Mouse (Mus musculus) kidney, postnatal 36 days (tissue): ENCODE measurements at regions not wholly inside any gene's neighbourhood (a gene's known extent, or its start where the extent isn't known, plus 50 kb on each side); places are given as distances from the start of the nearest gene placed in this dataset.
A peak's percentile ranks its signal among the peaks of the same experiment; 100 is the strongest.

ENCODE experiments used
- DNase-seq, 2 experiments: peaks; one replicate each; pipeline ENCODE4 v3.0.0; 2021 to 2022; ENCODE audit warnings: mixed read lengths in 2 of 2

DNA sequence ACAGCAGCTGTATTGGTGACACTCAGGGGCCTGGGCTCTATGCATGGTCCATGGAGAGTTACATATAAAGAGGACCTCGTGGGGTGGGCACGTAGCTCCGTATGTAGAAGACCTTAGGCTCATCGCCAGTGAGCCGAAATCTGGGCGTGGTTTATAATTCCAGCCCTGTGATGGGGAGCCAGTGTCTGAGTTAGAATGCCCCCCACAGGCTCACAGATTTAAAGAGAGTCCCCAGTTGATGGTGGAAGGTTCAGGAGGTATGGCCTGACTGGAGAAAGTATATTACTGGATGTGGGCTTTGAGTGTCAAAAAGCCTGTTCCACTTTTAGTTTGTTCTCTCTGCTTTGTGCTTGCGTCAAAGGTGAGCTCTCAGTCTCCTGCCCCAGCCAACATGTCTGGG lies 54.8 kb downstream of the 1700122O11Rik start:
- DNase-seq = no peak

DNA sequence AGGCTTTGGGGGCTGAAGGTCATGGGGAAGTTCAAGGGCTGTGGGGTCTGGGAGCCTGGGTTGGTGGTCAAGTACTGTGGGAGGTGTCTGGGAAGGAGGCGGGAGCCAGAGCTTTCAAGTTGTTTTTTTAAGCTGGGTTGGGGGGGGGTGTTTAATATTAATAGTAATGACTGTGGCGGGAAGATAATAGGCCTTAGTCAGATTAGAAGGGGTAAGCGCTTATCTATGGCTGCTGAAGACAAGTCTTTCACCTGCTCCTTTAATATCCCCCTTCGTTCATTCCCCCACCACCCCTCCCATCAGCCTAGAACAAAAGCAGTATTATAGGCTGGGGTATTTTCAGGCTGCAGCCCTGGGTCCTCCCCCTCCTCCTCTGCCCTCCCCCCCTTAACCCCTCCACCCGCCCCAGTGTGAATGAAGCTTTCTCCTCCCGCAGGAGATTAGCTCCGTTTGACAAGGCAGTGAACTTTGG lies 56.5 kb downstream of the 1700122O11Rik start:
- no peak for DNase-seq

DNA sequence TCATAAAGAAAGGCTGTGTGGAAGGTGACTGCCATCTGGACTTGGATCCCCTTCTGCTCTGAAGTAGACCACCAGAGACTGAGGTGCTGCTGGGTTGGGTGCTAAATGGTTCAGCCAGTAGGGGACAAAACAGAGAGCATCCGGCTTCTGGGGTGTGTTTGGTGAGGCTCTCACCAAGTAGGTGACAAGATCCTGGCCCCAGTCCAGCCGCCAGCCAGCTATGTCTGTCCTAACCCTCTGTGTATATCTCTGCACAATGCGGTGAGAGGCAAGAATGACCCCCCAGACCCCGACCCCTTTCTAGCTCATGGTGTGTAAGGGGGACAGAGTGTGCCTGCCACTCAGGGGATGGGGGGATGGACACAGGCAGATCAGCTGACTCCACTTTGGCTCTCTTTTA lies 54.8 kb upstream of the Foxp4 start:
- no peak for DNase-seq

DNA sequence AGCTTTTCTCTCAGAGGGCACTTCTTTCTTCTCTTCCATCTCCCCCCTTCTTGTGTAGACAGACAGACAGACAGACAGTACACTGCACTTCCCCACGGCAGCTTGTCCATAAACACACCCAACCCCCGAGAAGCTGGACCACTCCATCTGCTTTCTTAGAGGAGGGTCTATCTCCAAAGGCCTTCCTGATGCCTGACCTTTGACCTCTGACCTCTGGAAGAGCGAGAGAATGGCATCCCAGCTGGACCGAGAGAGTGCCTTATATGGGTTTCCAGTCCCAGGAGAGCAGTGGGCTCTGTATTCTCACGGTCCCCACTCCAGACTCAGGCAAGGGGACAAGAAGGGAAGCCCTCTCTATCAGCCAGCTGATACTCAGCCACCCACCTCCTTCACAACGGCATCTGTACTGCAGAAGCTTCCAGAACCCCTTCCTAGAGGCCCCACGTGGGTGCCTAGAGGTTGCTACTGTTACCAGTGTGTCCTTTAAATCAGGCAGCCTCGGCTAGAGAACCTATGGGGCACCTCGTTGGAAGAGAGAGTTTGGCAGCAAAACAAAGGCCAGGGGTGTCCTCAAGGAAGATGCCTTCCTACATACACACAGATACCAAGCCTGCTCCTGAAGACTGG lies 54.1 kb upstream of the Foxp4 start:
- no peak for DNase-seq

DNA sequence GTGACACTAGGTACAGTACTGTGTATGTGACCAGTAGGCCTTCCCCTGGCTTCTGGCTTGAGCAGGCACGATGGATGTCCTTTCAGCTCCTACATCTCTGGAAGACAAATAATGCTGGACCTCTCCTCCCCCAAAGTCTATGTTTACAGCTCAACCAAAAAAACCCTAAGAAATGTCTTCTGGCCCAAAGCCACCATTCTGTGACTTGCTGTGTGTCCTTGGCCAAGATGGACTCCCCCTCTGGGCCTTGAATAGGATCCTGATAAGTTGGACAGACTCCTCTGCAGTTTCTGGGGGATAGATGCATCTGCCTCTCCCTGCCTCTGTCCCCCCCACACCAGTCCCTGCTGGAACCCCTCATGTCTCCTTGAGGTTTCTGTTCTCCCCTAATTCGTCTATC lies 53.6 kb upstream of the Foxp4 start:
- no peak for DNase-seq

DNA sequence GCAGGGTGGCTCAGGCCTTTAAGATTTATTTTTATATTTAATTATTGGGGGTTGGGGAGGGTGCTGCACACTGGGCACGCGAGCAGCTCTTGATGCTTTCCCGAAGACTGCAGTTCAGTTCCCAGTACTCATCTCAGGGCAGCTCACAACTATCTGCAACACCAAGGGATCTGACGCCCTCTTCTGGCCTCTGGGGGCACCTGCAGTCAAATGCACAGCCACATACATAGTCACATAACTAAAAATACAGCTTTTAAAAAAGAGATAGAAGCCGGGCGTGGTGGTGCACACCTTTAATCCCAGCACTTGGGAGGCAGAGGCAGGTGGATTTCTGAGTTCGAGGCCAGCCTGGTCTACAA lies 52.5 kb upstream of the Foxp4 start:
- DNase-seq = no peak

DNA sequence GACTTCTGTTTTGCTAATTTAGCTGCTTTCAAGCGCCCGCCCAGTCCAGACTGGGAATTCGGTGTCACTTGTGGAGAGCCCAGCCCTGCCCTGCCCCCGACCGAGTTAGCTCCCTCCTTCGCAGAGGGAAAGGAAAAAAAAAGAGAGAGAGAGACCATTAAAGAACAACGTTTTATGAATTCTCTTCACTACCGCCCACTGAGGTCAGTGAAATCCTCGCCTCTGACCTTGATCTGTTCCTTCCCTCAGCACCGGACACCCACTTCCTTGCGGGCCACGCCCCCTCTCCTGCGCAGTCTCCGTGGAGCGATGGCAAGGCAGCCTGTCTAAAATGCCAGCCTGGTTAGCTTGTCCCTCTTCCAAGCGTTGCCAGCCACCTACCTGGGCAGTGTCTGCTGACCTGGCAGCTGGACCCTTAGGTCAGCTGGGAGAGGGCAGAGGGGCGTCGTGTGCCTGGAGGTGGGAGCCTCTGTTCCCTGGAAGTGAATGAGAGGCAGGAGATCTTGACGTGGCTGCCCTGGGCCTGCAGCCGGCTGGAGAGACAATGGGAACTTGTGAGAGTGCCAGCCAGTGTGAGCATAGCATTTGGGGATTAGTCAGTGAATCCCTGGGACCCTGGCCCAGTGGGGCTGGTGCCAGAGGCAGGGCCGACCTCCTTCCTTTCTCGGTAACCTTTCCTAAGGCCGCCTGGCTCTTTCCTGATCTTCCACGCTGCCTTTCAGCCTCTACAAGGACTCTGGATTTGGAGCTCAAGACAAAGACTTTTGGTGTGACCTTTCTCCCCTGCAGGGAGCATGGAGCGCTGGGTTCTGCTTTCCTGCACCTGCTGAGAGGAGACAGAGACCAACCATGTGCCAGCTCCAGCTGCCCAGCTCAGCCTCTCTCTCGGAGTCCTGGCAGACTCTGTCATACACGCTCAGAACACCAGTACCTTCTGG lies 51.9 kb upstream of the Foxp4 start:
- peak; percentile 67 to 79 for DNase-seq

DNA sequence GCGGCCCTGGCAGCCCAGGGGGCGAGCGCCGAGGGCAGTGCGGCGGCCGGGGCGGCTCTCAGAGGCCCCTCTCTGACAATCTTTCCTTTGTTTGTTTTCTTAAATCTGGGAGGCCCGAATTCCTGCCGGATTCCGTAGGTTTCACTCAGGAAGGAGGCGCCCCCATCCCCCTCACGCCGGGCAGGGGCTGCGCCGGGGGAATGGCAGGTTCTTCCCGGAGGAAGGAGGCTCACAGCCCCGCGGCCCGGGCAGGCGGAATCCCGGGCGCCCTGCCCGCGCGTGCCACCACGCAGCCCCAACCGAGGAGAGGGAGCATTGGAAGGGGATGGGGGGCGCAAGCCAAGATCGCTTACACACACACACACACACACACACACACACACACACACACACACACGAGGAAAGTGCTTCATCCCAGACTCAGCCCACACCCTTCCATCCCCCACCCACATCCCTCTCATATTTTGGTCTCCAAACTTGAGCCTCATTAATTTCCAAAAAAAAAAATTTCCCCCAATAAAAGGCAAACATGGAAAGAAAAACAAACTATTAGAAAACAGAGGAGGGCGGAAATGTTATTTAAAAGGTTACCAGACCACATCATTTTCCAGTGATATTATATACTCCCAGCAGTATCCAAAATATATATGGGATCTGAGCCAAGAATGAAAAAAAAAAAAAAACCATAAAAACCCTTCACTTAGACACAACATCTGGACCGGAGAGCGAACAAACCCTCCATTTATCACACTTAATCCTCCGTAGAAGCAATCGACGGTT lies 51.0 kb upstream of the Foxp4 start:
- DNase-seq = peak in 1 of 2 experiments; percentile 24

DNA sequence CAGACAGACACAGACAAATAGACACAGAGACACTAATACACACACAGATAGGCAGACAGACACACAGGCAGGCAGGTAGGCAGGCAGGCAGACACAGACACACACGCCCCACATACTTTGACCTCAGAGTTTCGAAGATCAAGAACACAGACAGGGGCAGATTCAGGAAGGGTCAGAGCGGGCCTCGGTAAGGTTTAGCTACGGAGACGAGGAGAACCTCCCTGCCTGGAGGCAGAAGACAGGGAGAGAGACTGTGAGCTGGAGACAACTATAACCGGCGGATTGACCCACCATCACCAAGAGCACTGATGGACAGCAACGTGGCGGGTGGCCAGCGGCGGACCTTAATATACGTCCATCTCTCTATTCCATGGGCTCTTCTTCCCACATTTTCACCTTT lies 50.1 kb upstream of the Foxp4 start:
- peak in 1 of 2 experiments; percentile 33 for DNase-seq
